Mouse (Mus musculus): Measurements from ENCODE around the gene Rpn1.
"Not testable (repeated sequence)": the region's sequence is repeated elsewhere in the genome, so short reads cannot be mapped to it uniquely, and the experiment has no call there.

Gene Rpn1

GRCm38 (mm10) chr6:88119309-88119708 is 35.0 kb downstream of the Rpn1 start:
- no peak for DNase-seq (ENCODE audit: inconsistent ontology term)

- DNase-seq (ENCODE audit: inconsistent ontology term): no peak
Measured at GRCm38 (mm10) chr6:88120813-88121212, 36.5 kb downstream of the Rpn1 start.

GRCm38 (mm10) chr6:88121781-88122180 is 37.5 kb downstream of the Rpn1 start:
- DNase-seq (ENCODE audit: inconsistent ontology term): no peak

- no peak for DNase-seq (ENCODE audit: inconsistent ontology term)
Measured at GRCm38 (mm10) chr6:88123150-88123857, 39.0 kb downstream of the Rpn1 start.

GRCm38 (mm10) chr6:88123858-88124261 is 39.6 kb downstream of the Rpn1 start:
- DNase-seq (ENCODE audit: inconsistent ontology term): peak; percentile 68

- no peak for DNase-seq (ENCODE audit: inconsistent ontology term)
Measured at GRCm38 (mm10) chr6:88124551-88124950, 40.3 kb downstream of the Rpn1 start.

GRCm38 (mm10) chr6:88125815-88126214 is 41.5 kb downstream of the Rpn1 start:
- DNase-seq (ENCODE audit: inconsistent ontology term): not testable (repeated sequence)

- DNase-seq (ENCODE audit: inconsistent ontology term): no peak
Measured at GRCm38 (mm10) chr6:88131521-88131920, 47.2 kb downstream of the Rpn1 start.

- peak; percentile 48 for DNase-seq (ENCODE audit: inconsistent ontology term)
Measured at GRCm38 (mm10) chr6:88132051-88132450, 47.8 kb downstream of the Rpn1 start.

GRCm38 (mm10) chr6:88133061-88133460 is 48.8 kb downstream of the Rpn1 start:
- DNase-seq (ENCODE audit: inconsistent ontology term): no peak

GRCm38 (mm10) chr6:88133878-88134277 is 49.6 kb downstream of the Rpn1 start:
- DNase-seq (ENCODE audit: inconsistent ontology term): no peak

GRCm38 (mm10) chr6:88136201-88136631 is 51.9 kb downstream of the Rpn1 start:
- DNase-seq (ENCODE audit: inconsistent ontology term): peak; percentile 76

GRCm38 (mm10) chr6:88138485-88138884 is 54.2 kb downstream of the Rpn1 start:
- DNase-seq (ENCODE audit: inconsistent ontology term): no peak

GRCm38 (mm10) chr6:88140264-88140663 is 56.0 kb downstream of the Rpn1 start:
- peak; percentile 89 for DNase-seq (ENCODE audit: inconsistent ontology term)

- DNase-seq (ENCODE audit: inconsistent ontology term): no peak
Measured at GRCm38 (mm10) chr6:88145793-88146192, 61.5 kb downstream of the Rpn1 start.

- DNase-seq (ENCODE audit: inconsistent ontology term): no peak
Measured at GRCm38 (mm10) chr6:88146576-88146975, 62.3 kb downstream of the Rpn1 start.

GRCm38 (mm10) chr6:88147411-88148003 is 63.2 kb downstream of the Rpn1 start:
- DNase-seq (ENCODE audit: inconsistent ontology term): no peak

- DNase-seq (ENCODE audit: inconsistent ontology term): no peak
Measured at GRCm38 (mm10) chr6:88151335-88151734, 67.1 kb downstream of the Rpn1 start.

- no peak for DNase-seq (ENCODE audit: inconsistent ontology term)
Measured at GRCm38 (mm10) chr6:88152127-88152705, 67.9 kb downstream of the Rpn1 start.

GRCm38 (mm10) chr6:88152979-88153378 is 68.7 kb downstream of the Rpn1 start:
- DNase-seq (ENCODE audit: inconsistent ontology term): no peak

Data from Muller cell, postnatal 12 days (primary cell).